Mouse (Mus musculus) cerebellum, postnatal 10 days (tissue): Measurements from ENCODE around the gene Dennd1a.

Experiments used
- DNase-seq, 2 experiments: peaks; one replicate each; pipeline ENCODE4 v3.0.0; 2021; ENCODE audit warnings: mixed read lengths in 2 of 2

Gene Dennd1a

GRCm38 (mm10) chr2:38100289-38100688 is 186.9 kb downstream of the Dennd1a start:
- DNase-seq: peak; percentile 48 to 69

- peak; percentile 40 to 52 for DNase-seq
Measured at GRCm38 (mm10) chr2:38099120-38099773, 187.9 kb downstream of the Dennd1a start.

- no peak for DNase-seq
Measured at GRCm38 (mm10) chr2:38097469-38097868, 189.7 kb downstream of the Dennd1a start.

GRCm38 (mm10) chr2:38096328-38096727 is 190.9 kb downstream of the Dennd1a start:
- no peak for DNase-seq

- no peak for DNase-seq
Measured at GRCm38 (mm10) chr2:38094380-38095163, 192.6 kb downstream of the Dennd1a start.

- no peak for DNase-seq
Measured at GRCm38 (mm10) chr2:38093968-38094367, 193.2 kb downstream of the Dennd1a start.

- peak; percentile 24 to 52 for DNase-seq
Measured at GRCm38 (mm10) chr2:38093242-38093641, 193.9 kb downstream of the Dennd1a start.

- DNase-seq: peak; percentile 24 to 34
Measured at GRCm38 (mm10) chr2:38088346-38088745, 198.8 kb downstream of the Dennd1a start.

GRCm38 (mm10) chr2:38085058-38085457 is 202.1 kb downstream of the Dennd1a start:
- DNase-seq: no peak

- peak; percentile 12 to 47 for DNase-seq
Measured at GRCm38 (mm10) chr2:38083251-38083650, 203.9 kb downstream of the Dennd1a start.

GRCm38 (mm10) chr2:38074495-38074894 is 212.7 kb downstream of the Dennd1a start:
- DNase-seq: no peak

GRCm38 (mm10) chr2:38072061-38072460 is 215.1 kb downstream of the Dennd1a start:
- DNase-seq: no peak

GRCm38 (mm10) chr2:38068171-38068572 is 219.0 kb downstream of the Dennd1a start:
- DNase-seq: no peak

- no peak for DNase-seq
Measured at GRCm38 (mm10) chr2:38065914-38066313, 221.3 kb downstream of the Dennd1a start.

GRCm38 (mm10) chr2:38064266-38064665 is 222.9 kb downstream of the Dennd1a start:
- no peak for DNase-seq

GRCm38 (mm10) chr2:38062156-38062555 is 225.0 kb downstream of the Dennd1a start:
- DNase-seq: no peak

GRCm38 (mm10) chr2:38061474-38061873 is 225.7 kb downstream of the Dennd1a start:
- DNase-seq: no peak

GRCm38 (mm10) chr2:38052440-38052839 is 234.8 kb downstream of the Dennd1a start:
- no peak for DNase-seq

- no peak for DNase-seq
Measured at GRCm38 (mm10) chr2:38051485-38052085, 235.6 kb downstream of the Dennd1a start.

- no peak for DNase-seq
Measured at GRCm38 (mm10) chr2:38048996-38049395, 238.2 kb downstream of the Dennd1a start.

- DNase-seq: no peak
Measured at GRCm38 (mm10) chr2:38045286-38045685, 241.9 kb downstream of the Dennd1a start.

GRCm38 (mm10) chr2:38040845-38041244 is 246.3 kb downstream of the Dennd1a start:
- peak in 1 of 2 experiments; percentile 13 for DNase-seq

- DNase-seq: no peak
Measured at GRCm38 (mm10) chr2:38039621-38040020, 247.6 kb downstream of the Dennd1a start.

- no peak for DNase-seq
Measured at GRCm38 (mm10) chr2:38028317-38028716, 258.9 kb downstream of the Dennd1a start.
